Mouse (Mus musculus) kidney, embryonic 16.5 days (tissue): ENCODE results near the gene Esrrg. TPM values are rescaled to one million over a fixed set of nuclear protein-coding genes. Genes with fewer than 3 reads are reported as not detected.

ENCODE experiments used
- ATAC-seq: fragments of 200-750 bp; cut with Nextera tagmentation; 2 replicates; pipeline ENCODE4 v1.8.0; 2017; ENCODE audit warnings: moderate TSS enrichment; ENCODE audit not compliant: low FRiP score, low TSS enrichment
- H3K27ac ChIP-seq: fragments of 300-500 bp; sonication (generic); 2 replicates; pipeline ENCODE4 v1.5.1; 2014; ENCODE audit warnings: low read length
- H3K27me3 ChIP-seq: fragments of 300-500 bp; sonication (generic); 2 replicates; pipeline ENCODE4 v1.6.1; 2014; ENCODE audit warnings: low read length, control low read depth, mixed read lengths; ENCODE audit not compliant: insufficient read depth
- H3K36me3 ChIP-seq: fragments of 300-500 bp; sonication (generic); 2 replicates; pipeline ENCODE4 v1.6.1; 2014; ENCODE audit warnings: low read length, control low read depth, mixed read lengths; ENCODE audit not compliant: insufficient read depth
- H3K4me1 ChIP-seq: fragments of 300-500 bp; sonication (generic); 2 replicates; pipeline ENCODE4 v1.6.1; 2014; ENCODE audit warnings: low read length, control low read depth, mixed read lengths; ENCODE audit not compliant: insufficient read depth
- H3K4me2 ChIP-seq: fragments of 300-500 bp; sonication (generic); replicated peaks from 2 replicates; pipeline ENCODE4 v1.6.1; 2014; ENCODE audit warnings: low read depth, low read length
- H3K4me3 ChIP-seq: fragments of 300-500 bp; sonication (generic); 2 replicates; pipeline ENCODE4 v1.5.1; 2014; ENCODE audit warnings: mild to moderate bottlenecking, low read length
- H3K9ac ChIP-seq: fragments of 300-500 bp; sonication (generic); replicated peaks from 2 replicates; pipeline ENCODE4 v1.6.1; 2014; ENCODE audit warnings: low read length
- H3K9me3 ChIP-seq: fragments of 300-500 bp; sonication (generic); 2 replicates; pipeline ENCODE4 v1.6.1; 2016; ENCODE audit warnings: low read length, control low read depth
- WGBS: fragments of 180-500 bp; shearing (Covaris S2); extraction: QIAGEN DNeasy Blood & Tissue Kit; methylation state at CpG from one replicate; pipeline ENCODE4 v1.1.7; 2014; 5-methylcytosine and 5-hydroxymethylcytosine counted together
- polyA plus RNA-seq: library from polyadenylated mRNA; unstranded; fragments of >200 nt; fragmentation: Nextera tagmentation; extraction: Ambion mirVana; gene quantifications from 2 replicates; pipeline ENCODE4 v1.2.1, GENCODE M21; 2015

Gene Esrrg
- polyA plus RNA-seq, 1 experiment from 2014 or later, result 36.0 TPM

DNA sequence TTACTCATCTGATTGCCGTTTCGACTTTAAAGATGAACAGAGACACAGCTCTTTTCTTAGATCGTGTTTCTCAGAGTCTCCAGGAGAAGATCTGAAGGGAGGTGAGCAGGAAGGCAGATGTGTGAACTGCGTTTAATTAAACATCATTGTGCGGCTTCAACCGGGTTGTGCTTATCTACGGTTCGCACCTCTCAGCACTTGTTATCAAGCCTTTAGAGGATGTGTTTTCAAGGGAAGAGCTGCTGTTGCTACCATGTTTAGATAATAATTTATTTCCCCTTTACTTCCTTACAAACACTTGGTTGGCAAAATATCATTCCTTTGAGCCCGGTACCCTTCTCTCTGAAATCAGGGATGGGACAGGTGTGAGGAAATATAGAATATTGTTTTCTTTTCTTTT is 460.2 kb downstream of the Esrrg start:
- Histone ChIP-seq H3K4me1 (no peaks in the 10 kb centered on the region), H3K9ac (no peak overlapping the region), H3K27me3 (no peaks in the 10 kb centered on the region), H3K27ac (no peak overlapping the region), H3K36me3 (no peaks in the 10 kb centered on the region), H3K4me3 (no peak overlapping the region), H3K4me2 (no peak overlapping the region), H3K9me3 (no peaks in the 10 kb centered on the region)
- ATAC-seq, result no peak
- WGBS, result 72% methylated on average over 9 of the region's 9 CpGs

DNA sequence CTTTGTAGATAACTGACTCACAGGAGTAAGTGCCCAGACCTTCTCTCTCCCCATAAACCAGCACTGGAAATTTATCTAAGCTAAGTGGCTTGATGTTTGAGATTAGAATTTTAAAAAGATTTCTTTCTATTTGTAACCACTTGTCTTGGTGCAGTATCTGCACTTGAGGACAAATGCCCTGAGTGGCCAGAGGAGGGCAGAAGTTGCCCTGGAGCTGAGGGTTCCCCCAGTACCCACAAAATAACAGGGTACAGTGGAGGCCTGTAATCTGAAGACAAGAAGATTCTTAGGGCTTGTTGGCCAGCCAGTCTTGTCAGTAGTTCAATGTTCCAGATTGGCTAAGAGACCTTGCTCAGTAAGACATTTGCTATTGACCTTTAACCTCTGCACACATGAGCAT is 461.3 kb downstream of the Esrrg start:
- Histone ChIP-seq H3K27ac (no peak overlapping the region), H3K9me3 (no peaks in the 10 kb centered on the region), H3K36me3 (no peaks in the 10 kb centered on the region), H3K27me3 (no peaks in the 10 kb centered on the region), H3K9ac (no peak overlapping the region), H3K4me2 (no peak overlapping the region), H3K4me3 (no peak overlapping the region), H3K4me1 (no peaks in the 10 kb centered on the region)
- no peak for ATAC-seq

DNA sequence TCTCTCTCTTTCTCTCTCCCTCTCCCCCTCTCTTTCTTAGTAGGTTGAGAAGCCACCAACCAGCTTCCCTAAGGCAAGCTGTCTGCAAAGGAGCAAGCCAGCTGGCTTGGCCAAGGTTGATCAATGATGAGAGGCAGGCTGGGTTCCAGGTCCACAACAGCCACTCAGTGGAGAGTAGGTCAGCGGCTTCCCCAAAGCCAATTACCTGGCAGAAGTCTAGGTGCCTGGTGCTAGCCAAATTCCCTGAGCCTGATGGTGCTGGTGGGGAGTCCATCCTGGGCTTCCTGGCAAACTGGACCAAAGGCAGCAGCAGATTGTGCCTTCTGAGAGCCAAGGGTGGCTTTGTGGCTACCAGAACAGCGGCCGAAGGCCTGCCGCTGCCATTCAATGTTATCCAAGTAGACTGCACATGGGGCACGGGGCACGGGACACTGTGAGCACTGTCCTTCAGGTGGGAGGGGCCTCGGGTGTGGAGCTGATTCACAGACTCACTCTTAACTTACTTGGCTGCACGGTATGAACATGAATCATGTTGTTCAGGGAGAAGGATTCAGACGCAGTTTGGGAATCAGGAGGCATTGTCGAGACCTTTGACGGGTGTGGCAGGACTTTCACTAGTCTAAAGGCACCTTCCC is 469.1 kb downstream of the Esrrg start:
- Histone ChIP-seq H3K9ac (no peak overlapping the region), H3K27me3 (no peaks in the 10 kb centered on the region), H3K4me3 (no peak overlapping the region), H3K27ac (no peak overlapping the region), H3K9me3 (no peaks in the 10 kb centered on the region), H3K36me3 (no peaks in the 10 kb centered on the region), H3K4me2 (no peak overlapping the region), H3K4me1 (no peaks in the 10 kb centered on the region)
- WGBS, result 88% methylated on average over 11 of the region's 11 CpGs
- no peak for ATAC-seq

DNA sequence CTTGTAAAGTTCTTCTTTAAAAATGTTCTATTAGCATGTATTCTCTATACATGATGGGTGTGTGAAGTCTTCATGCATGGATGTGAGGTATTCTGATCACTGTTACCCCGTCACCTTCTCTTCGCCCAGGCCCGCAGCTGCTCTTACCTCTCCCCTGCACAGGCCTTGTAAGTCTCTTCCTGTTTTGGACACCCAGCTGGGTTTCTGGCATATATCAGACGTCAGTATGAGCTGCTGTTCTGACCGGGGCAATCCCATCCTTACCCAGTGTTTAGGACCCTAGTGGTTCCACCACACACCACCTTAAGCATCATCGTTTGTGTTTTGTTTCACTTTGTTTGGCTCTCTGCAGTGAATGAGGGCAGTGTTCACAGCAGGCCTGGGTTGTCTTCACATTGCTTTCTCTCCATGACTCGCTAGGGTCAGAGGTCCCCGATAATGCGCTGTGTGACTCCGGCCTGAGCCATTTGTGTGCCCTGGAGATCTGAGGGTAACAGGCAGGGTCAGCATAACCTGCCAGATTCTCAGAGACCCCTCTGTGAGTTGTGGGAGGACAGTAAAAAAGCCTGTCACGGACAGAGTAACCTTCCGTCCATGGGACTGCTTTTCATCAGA is 471.8 kb downstream of the Esrrg start:
- Histone ChIP-seq H3K9me3 (no peaks in the 10 kb centered on the region), H3K36me3 (no peaks in the 10 kb centered on the region), H3K9ac (no peak overlapping the region), H3K4me1 (no peaks in the 10 kb centered on the region), H3K27ac (no peak overlapping the region), H3K27me3 (no peaks in the 10 kb centered on the region), H3K4me3 (no peak overlapping the region), H3K4me2 (no peak overlapping the region)
- no peak for ATAC-seq
- 59% methylated on average over 12 of the region's 12 CpGs for WGBS

DNA sequence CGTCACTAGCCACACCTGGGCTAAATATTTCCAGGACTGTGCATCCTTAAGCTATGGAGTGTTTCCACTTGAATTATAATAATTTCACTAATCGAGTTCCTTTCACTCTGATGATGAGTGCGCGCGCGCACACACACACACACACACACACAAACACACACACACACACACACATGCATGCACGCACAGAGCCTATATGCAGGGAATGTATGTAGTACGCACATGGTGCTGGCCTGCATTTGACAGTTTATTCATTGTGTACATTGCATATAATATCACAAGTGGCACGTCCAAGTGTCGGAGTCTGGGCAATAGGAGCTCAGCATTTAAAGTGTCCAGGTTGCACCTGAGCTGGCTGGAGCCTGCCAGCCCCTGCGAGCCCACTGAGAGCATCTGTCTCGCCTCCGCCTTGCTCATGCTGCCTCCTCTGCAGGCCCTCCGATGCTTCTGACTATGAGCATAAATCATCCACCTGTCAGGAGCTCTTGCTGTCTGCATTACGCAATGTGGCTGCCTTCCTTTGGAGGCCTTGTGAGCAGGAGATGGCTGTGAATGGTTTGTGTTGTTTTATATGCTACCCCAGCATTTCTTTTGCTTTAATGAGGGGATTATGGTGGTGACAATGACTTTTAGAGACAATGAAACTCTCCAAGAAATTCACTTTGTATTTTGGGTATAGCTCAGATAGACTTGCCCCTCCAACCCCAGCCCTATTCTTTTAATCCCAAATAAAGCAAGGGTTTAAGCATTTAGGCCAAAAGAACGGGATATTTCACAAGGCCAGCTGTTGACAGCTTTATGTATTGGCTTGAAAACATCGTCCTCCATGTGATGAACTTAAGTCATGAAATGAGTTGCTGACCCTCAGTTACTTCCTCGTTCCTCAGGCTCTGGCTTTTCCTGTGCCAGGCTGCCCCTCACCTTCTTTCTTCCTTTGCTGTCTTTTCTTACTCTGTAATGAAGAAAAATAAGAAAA is 474.4 kb downstream of the Esrrg start:
- Histone ChIP-seq H3K27me3 (no peaks in the 10 kb centered on the region), H3K4me2 (no peak overlapping the region), H3K9ac (no peak overlapping the region), H3K27ac (no peak overlapping the region), H3K9me3 (no peaks in the 10 kb centered on the region), H3K4me3 (no peak overlapping the region), H3K36me3 (no peaks in the 10 kb centered on the region), H3K4me1 (no peaks in the 10 kb centered on the region)
- WGBS, result 71% methylated on average over 18 of the region's 18 CpGs
- ATAC-seq, result no peak

DNA sequence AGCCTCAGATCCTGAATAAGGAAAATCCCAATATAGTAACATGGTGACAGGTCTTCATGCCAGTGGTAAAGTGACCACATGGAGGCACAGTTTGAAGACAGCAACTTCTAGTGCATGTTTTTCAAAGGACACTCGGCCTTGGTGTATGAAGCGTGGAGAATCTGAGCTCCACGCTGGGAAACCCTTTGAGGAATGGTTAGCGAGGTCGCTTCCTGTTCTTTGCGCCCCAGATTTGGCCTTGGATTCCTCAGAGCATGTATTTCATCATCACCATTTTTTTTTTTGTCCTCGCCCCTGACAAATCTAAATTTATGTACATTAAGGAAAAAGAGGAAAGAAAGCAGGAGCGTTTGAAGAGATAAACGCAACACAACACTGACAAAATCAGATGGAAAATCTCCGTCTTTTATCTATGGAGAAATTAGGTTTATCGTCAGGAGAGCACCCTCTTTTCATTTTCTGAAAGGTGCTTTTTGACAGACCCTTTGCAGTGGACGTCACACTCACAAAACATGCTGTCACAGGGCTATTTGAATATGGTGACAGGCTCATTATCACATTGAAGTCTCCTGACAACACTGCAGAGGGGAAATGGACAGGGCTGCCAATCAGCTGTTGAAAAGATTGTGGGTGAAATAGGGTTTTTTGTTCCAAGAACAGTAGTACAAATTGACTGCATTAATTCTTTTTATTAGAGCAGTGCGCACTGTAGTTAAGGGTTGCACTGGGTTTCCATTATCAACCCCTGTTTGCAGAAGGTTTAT is 476.7 kb downstream of the Esrrg start:
- H3K4me2 ChIP-seq, result no peak overlapping the region
- H3K4me1 ChIP-seq, result no peaks in the 10 kb centered on the region
- H3K4me3 ChIP-seq, result no peak overlapping the region
- H3K9me3 ChIP-seq, result no peaks in the 10 kb centered on the region
- WGBS, result 76% methylated on average over 13 of the region's 13 CpGs
- no peaks in the 10 kb centered on the region for H3K27me3 ChIP-seq
- H3K27ac ChIP-seq, result no peak overlapping the region
- H3K9ac ChIP-seq, result no peak overlapping the region
- ATAC-seq, result no peak
- H3K36me3 ChIP-seq, result no peaks in the 10 kb centered on the region

DNA sequence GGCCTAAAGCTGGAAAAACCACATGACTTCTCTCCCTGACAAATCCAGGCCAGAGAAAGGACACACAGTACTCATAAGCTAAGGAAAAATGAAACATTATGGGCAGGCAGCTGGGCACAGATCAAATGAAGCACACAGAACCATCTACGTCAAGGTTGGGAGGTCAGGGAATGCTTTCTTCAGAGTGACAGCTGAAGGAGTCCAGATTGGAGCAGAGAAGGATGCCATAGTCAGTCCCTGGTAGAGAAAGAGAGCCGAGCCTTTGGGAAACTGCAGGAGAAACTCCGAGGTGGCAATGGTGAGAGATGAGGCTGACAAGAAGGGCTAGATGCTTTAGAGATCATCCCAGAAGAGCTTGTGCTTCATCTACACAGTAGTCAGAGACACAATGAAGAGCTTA is 485.1 kb downstream of the Esrrg start:
- Histone ChIP-seq H3K9me3 (no peaks in the 10 kb centered on the region), H3K4me2 (no peak overlapping the region)
- ATAC-seq, result no peak

DNA sequence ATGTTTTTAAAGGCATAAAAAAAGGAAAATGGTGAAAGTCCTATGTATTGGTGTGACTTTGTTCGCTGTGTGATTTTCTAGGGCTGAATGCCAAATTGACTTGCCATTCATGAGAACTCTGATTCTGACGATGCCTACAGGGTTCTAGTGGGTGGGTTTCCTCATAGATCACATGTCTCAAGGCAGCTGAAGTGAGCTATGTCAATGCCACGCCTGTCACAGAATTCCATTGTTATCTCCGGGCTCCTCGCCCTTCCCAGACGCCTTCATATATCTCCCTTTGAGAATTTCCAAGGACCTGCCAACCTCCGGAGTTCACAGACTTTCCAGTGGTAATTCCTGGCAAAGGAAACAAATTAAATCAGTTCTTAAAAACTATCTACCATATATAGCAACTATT is 493.2 kb downstream of the Esrrg start:
- Histone ChIP-seq H3K36me3 (no peaks in the 10 kb centered on the region), H3K9me3 (no peaks in the 10 kb centered on the region), H3K27me3 (no peaks in the 10 kb centered on the region), H3K4me3 (no peak overlapping the region), H3K27ac (no peak overlapping the region), H3K9ac (no peak overlapping the region), H3K4me2 (no peak overlapping the region), H3K4me1 (peaks cover 6% of the 10 kb centered on the region; the same call in 1 of the 2 replicates)
- 78% methylated on average over 7 of the region's 7 CpGs for WGBS
- no peak for ATAC-seq

More for the DNA sequence above, 485.1 kb downstream of the Esrrg start:
- Histone ChIP-seq H3K27ac (no peak overlapping the region), H3K4me1 (no peaks in the 10 kb centered on the region), H3K9ac (no peak overlapping the region), H3K27me3 (no peaks in the 10 kb centered on the region), H3K4me3 (no peak overlapping the region), H3K36me3 (no peaks in the 10 kb centered on the region)
- 71% methylated on average over 3 of the region's 3 CpGs for WGBS

DNA sequence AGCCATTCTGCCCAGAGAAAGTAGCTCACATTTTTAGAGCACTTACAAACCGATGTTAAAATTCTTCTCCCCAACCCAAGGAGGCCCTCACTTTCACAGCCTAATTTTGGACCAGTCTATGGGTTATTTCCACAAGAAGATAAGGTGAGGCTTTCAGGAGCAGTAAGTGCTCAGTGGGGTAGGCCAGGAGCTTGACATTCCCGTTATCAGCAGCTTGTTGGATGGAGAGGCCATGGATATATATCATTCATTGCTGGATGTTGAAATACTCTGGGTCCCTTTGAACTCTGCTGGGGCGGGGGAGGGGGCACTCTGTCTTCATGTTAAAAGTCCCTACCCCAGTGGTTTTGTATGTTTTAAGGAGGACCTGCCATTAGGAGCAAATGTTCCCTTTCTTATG is 494.6 kb downstream of the Esrrg start:
- 43% methylated on average over 3 of the region's 3 CpGs for WGBS
- Histone ChIP-seq H3K9ac (no peak overlapping the region), H3K9me3 (no peaks in the 10 kb centered on the region), H3K4me2 (no peak overlapping the region), H3K4me3 (no peak overlapping the region), H3K4me1 (peaks cover 12% of the 10 kb centered on the region), H3K27ac (no peak overlapping the region), H3K27me3 (no peaks in the 10 kb centered on the region), H3K36me3 (no peaks in the 10 kb centered on the region)
- no peak for ATAC-seq
